9 mouse cellular contexts compared by ENCODE assay signal in the genomic region with DNA sequence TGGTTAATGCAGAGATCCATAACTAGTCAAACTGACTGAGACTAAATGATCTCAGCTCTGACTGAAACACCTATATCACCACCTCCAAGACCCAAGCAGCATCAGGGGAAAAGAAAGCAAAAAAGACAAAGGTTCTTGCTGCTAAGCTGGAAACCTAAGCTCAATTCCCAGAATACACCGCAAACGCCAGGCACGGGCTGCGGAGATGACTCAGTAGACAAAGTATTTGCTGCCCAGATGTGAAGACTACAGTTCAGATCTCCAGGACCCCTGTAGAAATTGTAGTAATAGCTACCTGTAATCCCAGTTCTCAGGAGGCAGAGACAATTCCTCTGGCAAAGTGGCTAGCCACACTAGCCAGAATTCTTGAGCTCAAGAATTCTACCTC. TPM values are rescaled to one million over a fixed set of nuclear protein-coding genes. Genes with fewer than 3 reads are reported as not detected.
DNase-seq lines count a peak whose midpoint lies in the region; ATAC-seq and TF ChIP-seq lines count a peak whose summit lies in the region.
"Had no signal": no experiment of that assay in that cellular context is flagged by ENCODE, and none has a peak within 500 bp of the region (broad histone marks: within the 10 kb centered on the region; RNA-seq: fewer than 3 reads in every experiment).

No protein-coding gene starts in this region.

- 0 out of 2 replicates have a peak overlapping the region, but pooled peaks have one; percentile 87 for H3K9ac ChIP-seq in heart, embryonic 14.5 days (ENCODE audit: low read length)
- no peak overlapping the region for H3K9ac ChIP-seq in neural tube, embryonic 13.5 days
- no peak overlapping the region for H3K9ac ChIP-seq in liver, embryonic 14.5 days (replicated peaks)
- H3K9ac ChIP-seq: kidney, embryonic 15.5 days had no signal

- TF ChIP-seq CTCF in liver, embryonic 14.5 days (IDR thresholded peaks at IDR 0.05; ENCODE audit: low read depth) = no peak

- no peak overlapping the region for H3K27ac ChIP-seq in heart, embryonic 14.5 days (replicated peaks in 1 of 2; ENCODE audit: control insufficient read depth in 1 of 2, insufficient read depth in 1 of 2, low read depth in 2 of 2, low read length in 2 of 2)
- 0 out of 2 replicates have a peak overlapping the region, but pooled peaks have one; percentile 88 for H3K27ac ChIP-seq in neural tube, embryonic 13.5 days (replicated peaks)
- H3K27ac ChIP-seq in liver, embryonic 14.5 days = no peak overlapping the region

- H3K4me1 ChIP-seq in heart, embryonic 14.5 days (ENCODE audit: control insufficient read depth in 2 of 2, insufficient read depth in 2 of 2, low read length in 2 of 2) = peaks cover 0 to 12% of the 10 kb centered on the region in 2 experiments; a peak in 2 of 4 replicates
- peaks cover 29% of the 10 kb centered on the region for H3K4me1 ChIP-seq in neural tube, embryonic 13.5 days (replicated peaks)
- peaks cover 5 to 11% of the 10 kb centered on the region in 2 experiments for H3K4me1 ChIP-seq in liver, embryonic 14.5 days (replicated peaks; ENCODE audit: control insufficient read depth in 2 of 2, insufficient read depth in 2 of 2, low read length in 1 of 2)

- ATAC-seq in heart, embryonic 14.5 days (ENCODE audit: insufficient number of reproducible peaks, insufficient read depth, low FRiP score, low read depth) = no peak
- no peak for ATAC-seq in neural tube, embryonic 13.5 days (ENCODE audit: low read depth)
- ATAC-seq in liver, embryonic 14.5 days (ENCODE audit: insufficient read depth) = no peak

- peak overlapping the region; percentile 92 for H3K4me2 ChIP-seq in heart, embryonic 14.5 days (ENCODE audit: low read length)
- H3K4me2 ChIP-seq in neural tube, embryonic 13.5 days = peak overlapping the region; percentile 84
- peak overlapping the region; percentile 94 for H3K4me2 ChIP-seq in liver, embryonic 14.5 days (ENCODE audit: low read depth)

- TF ChIP-seq EP300 in liver, embryonic 14.5 days (IDR thresholded peaks at IDR 0.05; ENCODE audit: low read depth) = no peak

- H3K27me3 ChIP-seq in heart, embryonic 14.5 days (ENCODE audit: control insufficient read depth, insufficient read depth, low read length) = no peaks in the 10 kb centered on the region
- H3K27me3 ChIP-seq in neural tube, embryonic 13.5 days = no peaks in the 10 kb centered on the region
- no peaks in the 10 kb centered on the region for H3K27me3 ChIP-seq in liver, embryonic 14.5 days (ENCODE audit: control insufficient read depth, insufficient read depth, low read length)
- H3K27me3 ChIP-seq: kidney, embryonic 15.5 days had no signal

- H3K4me3 ChIP-seq in heart, embryonic 14.5 days (ENCODE audit: control insufficient read depth in 1 of 2, insufficient read depth in 1 of 2, low read depth in 1 of 2, low read length in 2 of 2) = no peak overlapping the region; a peak in 1 of 4 replicates
- H3K4me3 ChIP-seq in neural tube, embryonic 13.5 days = 0 out of 2 replicates have a peak overlapping the region, but pooled peaks have one; percentile 94
- no peak overlapping the region for H3K4me3 ChIP-seq in liver, embryonic 14.5 days (ENCODE audit: insufficient read depth in 1 of 2, low read depth in 2 of 2, low read length in 2 of 2)

- intact Hi-C loops in heart, postnatal 25 days (cut with DNase I) = no loop called here

- no peaks in the 10 kb centered on the region for H3K9me3 ChIP-seq in heart, embryonic 14.5 days (ENCODE audit: control insufficient read depth, low read length)
- H3K9me3 ChIP-seq in neural tube, embryonic 13.5 days = no peaks in the 10 kb centered on the region
- H3K9me3 ChIP-seq in liver, embryonic 14.5 days (ENCODE audit: control insufficient read depth, low read length) = no peaks in the 10 kb centered on the region
- H3K9me3 ChIP-seq: kidney, embryonic 15.5 days had no signal

- H3K36me3 ChIP-seq in heart, embryonic 14.5 days (ENCODE audit: control insufficient read depth, insufficient read depth, low read length) = no peaks in the 10 kb centered on the region
- no peaks in the 10 kb centered on the region for H3K36me3 ChIP-seq in neural tube, embryonic 13.5 days
- H3K36me3 ChIP-seq in liver, embryonic 14.5 days (replicated peaks; ENCODE audit: control insufficient read depth, insufficient read depth, low read depth) = no peaks in the 10 kb centered on the region
- H3K36me3 ChIP-seq: kidney, embryonic 15.5 days had no signal

- 80% methylated on average over 4 of the region's 4 CpGs for WGBS in heart, embryonic 14.5 days
- WGBS in neural tube, embryonic 13.5 days = 86% methylated on average over 4 of the region's 4 CpGs
- WGBS in liver, embryonic 14.5 days (ENCODE audit: insufficient replicate concordance) = 73% methylated on average over 4 of the region's 4 CpGs

- no peak for DNase-seq in heart, postnatal 25 days (ENCODE audit: low spot score)
- no peak for DNase-seq in neural tube, embryonic 10.5 days (ENCODE audit: extremely low spot score, low spot score)
- no peak for DNase-seq in liver, embryonic 14.5 days (ENCODE audit: low read depth in 3 of 3, low spot score in 3 of 3)
- no peak for DNase-seq in adrenal gland, postnatal 10 days
- DNase-seq in left cerebral cortex, adult 8-10 months (ENCODE audit: low spot score in 2 of 2) = no peak
- no peak for DNase-seq in spleen, postnatal 10 days (ENCODE audit: low spot score in 2 of 2)

RNA-seq across cellular contexts. Expression of a gene that starts 0.3 kb away (rescaled TPM):
- polyA plus RNA-seq in heart, embryonic 14.5 days (2014; fragmentation: Nextera tagmentation; extraction: Ambion mirVana) = 50.1 and 50.5 TPM in 2 replicates
- total RNA-seq in heart, postnatal 25 days (2021) = 10 to 100 TPM; 26.8 to 29.5 TPM
- polyA plus RNA-seq in neural tube, embryonic 13.5 days (2015; fragmentation: Nextera tagmentation; extraction: Ambion mirVana) = 47.1 and 52.0 TPM in 2 replicates
- 4.6 and 5.8 TPM in 2 replicates for polyA plus RNA-seq in liver, embryonic 14.5 days (2012; rRNA removed)
- 22.6 and 25.5 TPM in 2 replicates for polyA plus RNA-seq in liver, embryonic 14.5 days (2014; fragmentation: Nextera tagmentation; extraction: Ambion mirVana)
- total RNA-seq in adrenal gland, postnatal 10 days (2021) = 10 to 100 TPM; 35.2 to 44.5 TPM
- total RNA-seq in left cerebral cortex, adult 8-10 months (2022) = 10 to 100 TPM; 38.5 to 43.5 (median 40.2) TPM

RNA-seq across cellular contexts. Expression of a gene that starts 29.7 kb away (rescaled TPM):
- 4.6 and 5.2 TPM in 2 replicates for polyA plus RNA-seq in heart, embryonic 14.5 days (2014; fragmentation: Nextera tagmentation; extraction: Ambion mirVana)
- 1 to 10 TPM; 3.1 to 3.4 TPM for total RNA-seq in heart, postnatal 25 days (2021)
- polyA plus RNA-seq in neural tube, embryonic 13.5 days (2015; fragmentation: Nextera tagmentation; extraction: Ambion mirVana) = 1.0 TPM in 2 replicates
- 2.0 and 2.6 TPM in 2 replicates for polyA plus RNA-seq in liver, embryonic 14.5 days (2012; rRNA removed)
- 1.5 and 1.9 TPM in 2 replicates for polyA plus RNA-seq in liver, embryonic 14.5 days (2014; fragmentation: Nextera tagmentation; extraction: Ambion mirVana)
- total RNA-seq in adrenal gland, postnatal 10 days (2021) = 1 to 10 TPM; 4.9 to 7.4 TPM
- total RNA-seq in left cerebral cortex, adult 8-10 months (2022) = 1 to 10 TPM in 2 of 4 experiments, under 1 TPM in 2; 0.78 to 1.5 (median 0.92) TPM
